Mouse (Mus musculus) MEL-GATA-1-ER (cell line): ENCODE data around the gene Trp53inp2.

Experiments
- DNase-seq: peaks from one replicate; pipeline ENCODE4 v3.0.0-alpha.2; 2012; ENCODE audit warnings: low read depth; ENCODE audit errors: extremely low read depth

Gene Trp53inp2

DNA sequence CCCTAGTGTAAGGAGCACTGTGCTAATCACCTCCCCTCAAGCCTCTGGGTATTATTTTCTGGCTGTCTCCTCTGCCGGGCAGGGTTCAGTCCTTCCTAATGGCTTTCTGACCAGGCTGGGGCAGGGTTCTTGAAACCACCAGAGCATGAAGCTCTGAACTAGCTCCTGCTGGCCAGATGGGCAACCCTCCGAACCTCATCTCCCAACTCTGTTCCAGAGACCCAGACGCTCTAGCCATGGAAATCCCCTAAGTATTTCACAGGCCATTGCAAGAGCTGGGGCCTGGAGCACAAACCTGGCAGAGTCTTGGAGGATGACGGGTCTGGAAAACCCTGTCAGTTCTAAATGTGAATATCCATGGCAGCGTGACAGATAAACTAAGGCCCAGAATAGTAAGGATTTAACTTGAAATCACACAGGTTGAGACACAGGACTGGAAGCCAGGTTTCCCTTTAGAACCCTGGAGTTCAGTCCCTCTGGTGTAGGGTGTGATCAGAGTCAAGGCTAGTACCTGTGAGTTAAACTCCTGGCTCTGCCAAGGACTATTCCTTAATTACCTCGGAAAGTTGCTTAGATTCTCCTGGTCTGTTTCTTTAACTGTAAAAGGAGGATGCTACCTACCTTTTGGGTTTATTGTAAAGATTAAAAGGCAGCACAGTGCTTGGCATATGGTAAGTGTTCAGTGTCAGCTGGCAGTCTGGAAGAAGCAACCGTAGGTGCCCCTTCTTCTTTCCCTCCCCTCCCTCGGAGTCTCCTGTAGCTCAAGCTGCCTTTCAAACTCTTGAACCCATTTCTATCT is at the start of gene Trp53inp2:
Gene Trp53inp2, plus strand, starts transcription at position 799 of the 799 bp plus-strand sequence.
- DNase-seq, result no peak

DNA sequence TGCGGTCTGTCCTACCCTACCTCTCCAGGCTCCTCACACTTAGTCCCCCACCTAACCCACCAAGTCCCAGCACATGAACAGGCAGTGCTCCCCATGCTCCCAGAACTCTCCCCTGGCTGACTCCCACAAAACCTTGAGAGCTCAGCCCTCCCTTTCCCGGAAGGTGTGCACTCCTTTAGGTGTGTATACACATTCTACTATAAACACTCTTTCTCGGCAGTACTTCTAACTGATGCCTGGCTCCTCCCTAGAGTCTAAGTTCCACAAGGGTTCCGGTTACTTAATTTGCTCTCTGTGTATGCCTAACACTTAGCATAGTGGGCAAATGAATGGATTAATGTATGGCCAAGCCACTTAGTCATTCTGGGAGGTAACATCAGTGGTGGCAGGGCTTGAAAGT is 49.5 kb upstream of the Trp53inp2 start:
- no peak for DNase-seq

DNA sequence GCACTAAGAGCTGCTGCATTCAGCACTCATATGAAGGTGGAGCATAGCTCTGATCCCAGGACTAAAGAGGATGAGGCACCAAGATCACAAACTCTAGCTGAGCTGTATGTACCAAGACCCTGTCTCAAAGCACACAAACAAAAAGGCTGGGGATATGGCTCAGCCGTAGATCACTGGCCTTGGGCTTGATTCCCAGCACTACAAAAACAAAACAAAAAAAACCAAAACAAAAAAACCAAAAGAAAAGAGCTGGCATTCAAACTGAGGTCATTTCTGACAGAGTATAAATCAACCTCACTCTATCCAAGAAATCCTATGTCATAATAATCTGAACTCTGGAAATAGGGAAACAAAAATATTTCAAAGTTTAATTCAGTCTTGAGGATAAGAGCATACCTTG is 47.4 kb upstream of the Trp53inp2 start:
- DNase-seq, result no peak

DNA sequence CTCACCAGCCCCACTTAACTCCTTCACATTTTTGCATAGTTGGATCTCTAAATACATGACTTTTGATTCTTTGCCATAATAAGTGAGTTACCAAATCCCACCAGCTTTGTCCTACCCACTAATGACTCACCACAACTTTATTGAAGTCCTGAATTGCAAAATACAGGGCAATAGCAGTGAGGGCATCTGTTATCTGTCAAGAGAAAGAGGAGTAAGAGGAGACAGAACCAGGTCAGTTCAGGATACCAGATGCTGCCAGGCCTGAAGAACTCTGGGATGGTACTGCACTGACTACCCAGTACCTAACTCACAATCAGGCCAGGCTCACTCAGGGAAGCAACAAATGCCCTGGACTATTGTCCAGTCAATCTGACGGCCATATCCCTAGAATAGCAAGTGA is 45.6 kb upstream of the Trp53inp2 start:
- DNase-seq, result no peak

DNA sequence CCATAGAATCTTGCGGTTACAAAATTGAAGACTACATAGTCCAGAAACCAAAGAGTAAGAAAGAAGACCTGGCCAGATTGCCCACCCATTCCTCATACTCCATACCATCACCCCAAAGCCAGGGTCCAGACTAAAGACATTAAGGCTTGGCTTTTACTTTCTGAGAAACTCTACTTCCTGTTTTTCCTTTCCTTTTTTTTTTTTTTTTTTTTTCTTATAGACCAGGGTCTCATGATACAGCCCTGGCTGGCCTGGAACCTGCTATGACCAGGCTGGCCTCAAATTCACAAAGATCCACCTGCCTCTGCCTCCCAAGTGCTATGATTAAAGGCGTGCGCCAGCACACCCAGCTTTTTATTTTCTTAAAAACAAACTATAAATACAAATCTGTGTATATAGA is 44.6 kb upstream of the Trp53inp2 start:
- no peak for DNase-seq

DNA sequence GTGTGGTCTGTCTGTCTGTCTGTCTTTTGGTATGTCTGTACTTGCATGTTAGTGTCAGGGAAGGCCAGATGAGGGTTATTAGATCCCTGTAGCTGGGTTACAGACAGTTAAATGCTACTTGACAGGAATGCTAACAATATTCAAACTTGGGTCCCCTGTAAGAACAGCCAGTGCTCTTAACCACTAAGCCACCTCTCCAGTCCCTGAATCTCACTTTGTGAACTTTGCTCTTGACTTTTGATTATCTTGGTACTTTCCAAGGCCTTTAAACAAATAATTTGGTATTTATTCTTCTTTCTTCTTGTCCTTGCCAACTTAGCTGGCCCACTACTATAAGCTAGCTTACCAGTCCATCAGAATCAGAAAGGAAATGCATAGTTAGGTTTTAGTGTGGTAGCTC is 40.7 kb upstream of the Trp53inp2 start:
- DNase-seq, result no peak

DNA sequence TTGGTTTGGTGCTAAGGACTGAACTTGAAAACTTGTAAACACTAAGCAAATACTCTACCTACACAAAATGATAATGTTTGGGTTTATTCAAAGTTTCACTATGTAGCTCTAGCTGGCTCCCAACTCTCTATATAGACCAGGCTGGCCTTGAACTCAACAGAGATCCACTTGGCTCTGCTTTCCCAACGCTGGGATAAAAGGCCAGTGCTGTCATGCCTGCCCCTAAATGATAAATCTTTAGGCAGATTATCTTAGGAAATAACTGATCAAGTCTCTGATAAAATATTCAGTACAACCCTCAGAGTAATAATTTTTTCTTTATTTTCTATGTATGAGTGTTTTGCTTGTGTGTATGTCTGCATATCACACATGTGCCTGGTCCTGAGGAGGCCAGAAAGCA is 34.2 kb upstream of the Trp53inp2 start:
- no peak for DNase-seq

DNA sequence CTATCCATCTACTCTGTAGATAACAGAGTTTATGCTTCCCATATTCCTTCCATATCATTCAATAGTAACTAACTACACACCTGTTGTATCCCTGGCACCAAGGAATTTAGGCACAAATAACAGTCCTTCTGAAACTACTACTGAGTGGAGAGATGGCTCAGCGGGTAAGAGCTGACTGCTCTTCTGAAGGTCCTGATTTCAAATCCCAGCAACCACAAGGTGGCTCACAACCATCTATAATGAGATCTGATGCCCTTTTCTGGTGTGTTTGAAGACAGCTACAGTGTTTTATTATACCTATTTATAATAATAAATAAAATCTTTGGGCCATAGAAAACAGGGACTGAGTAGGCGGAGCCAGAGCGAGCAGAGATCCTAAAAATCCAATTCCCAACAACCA is 26.5 kb upstream of the Trp53inp2 start:
- no peak for DNase-seq

DNA sequence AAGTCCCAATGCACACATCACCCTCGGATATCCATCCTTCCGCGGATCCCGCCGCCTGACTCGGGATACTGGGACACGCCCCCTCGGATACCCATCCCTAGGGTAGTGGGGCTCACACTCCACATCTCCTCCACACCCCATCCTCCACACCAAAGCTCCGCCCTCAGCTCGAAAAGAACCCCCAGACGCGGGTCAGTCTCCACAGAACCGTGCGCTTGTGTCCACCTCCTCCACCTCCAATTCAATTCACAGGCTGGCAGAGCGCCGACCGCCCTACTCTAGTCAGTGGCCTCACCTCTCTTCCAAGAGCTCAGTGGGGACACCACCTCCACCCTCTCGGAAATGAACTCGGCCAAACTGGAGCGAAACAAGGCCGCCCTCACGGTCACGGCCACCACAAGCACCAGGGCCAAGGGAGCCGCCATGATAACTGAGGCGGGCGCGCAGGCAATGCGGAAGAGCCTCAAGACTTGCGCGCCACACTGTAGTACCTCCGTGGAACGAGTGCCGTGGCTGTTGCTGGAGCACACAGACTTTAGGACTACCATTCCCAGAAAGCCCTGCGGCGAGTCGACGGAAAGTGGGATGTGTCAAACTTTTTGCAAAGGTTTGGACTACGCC is 23.8 kb upstream of the Trp53inp2 start, which contains the start of gene Pigu:
Gene Pigu, minus strand, starts transcription at position 460 of the 621 bp plus-strand sequence.
- peak; percentile 95 for DNase-seq

DNA sequence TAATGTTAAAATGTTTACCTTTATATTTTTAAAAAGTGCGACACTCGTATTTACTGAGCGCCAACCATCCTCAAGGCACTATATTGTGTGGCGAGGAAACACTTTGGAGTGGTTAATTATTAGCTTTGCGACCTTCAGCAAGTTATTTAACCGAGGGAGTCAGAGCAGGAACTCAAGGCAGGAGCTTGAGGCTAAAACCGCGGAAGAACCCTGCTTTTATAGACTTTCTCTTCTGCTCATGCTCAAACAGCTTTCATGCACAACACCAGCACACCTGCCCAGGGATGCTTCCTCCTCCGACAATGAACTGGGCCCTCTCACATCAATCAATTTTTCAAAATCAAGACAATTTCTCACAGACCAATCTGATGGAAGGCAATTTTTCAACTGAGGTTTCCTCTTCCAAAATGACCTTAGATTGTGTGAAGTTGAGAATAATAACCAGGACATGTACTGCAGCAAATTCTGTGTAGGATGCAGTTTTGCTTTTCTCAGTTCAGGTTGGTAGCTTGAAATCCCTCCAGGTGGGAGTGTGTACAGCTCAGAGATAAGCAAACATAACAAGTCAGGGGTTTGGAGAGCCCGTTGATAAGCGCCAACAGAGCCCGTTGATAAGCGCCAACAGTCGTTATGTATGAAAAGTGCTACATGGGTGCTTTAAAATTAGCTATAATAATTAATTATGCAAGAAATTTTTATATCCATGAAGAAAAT is 23.0 kb upstream of the Trp53inp2 start:
- peak; percentile 32 for DNase-seq

DNA sequence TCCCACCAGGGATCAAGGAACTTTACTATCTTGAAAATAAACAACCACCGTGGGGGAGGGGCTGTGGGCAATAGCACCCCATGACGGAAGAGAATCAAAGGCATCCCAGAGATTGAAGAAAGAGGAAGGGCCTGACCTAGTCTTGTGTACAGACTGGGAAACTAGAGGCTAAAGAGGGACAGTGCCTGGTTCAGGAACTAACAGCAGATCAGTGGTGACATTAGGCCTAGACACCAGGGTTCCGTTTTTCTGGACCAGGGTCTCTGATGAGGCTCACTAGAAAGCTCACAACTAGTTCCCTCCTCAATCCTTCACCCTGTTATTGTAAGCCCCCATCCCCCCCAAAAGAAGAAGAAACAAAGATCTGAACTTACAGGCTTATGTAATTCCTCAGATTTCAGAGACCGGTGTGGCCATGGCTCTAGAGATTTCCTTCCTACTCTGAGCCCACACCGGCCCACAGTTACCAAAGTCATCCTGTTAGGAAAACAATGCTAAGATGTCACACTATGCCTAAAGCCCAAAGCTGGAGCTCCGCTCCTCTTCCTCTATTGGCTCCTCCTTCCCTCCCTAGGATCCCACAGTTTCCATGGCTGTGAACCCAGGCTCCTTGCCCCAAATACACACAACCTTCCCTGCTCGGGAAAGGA is 13.1 kb upstream of the Trp53inp2 start:
- no peak for DNase-seq

DNA sequence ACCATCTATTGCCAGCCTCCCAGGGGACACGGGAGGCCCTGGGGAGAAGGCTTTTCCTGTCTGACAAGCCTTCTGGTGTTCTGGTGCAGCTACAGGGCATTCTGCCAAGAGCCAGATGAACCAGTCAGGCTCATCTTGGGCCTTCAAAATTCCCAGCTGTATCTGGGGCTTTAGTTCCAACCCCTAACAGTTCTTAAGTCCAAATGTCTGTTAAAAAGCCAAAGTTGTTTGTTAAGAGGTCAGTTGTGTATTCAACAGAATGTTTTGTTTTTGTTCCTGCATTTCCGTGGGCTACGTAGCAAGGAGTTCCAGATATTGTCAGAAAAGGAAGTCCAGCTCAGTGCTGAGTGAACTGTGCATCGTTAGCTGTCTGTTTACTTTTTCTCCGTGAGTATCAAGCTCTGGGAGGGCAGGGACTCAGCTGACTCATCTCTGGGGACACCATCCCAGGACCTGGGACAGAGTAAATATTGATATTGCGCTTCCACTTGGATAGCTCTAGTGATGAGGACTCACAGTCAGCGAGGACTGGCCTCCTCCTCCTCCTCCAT is 11.5 kb upstream of the Trp53inp2 start:
- DNase-seq, result peak; percentile 31

DNA sequence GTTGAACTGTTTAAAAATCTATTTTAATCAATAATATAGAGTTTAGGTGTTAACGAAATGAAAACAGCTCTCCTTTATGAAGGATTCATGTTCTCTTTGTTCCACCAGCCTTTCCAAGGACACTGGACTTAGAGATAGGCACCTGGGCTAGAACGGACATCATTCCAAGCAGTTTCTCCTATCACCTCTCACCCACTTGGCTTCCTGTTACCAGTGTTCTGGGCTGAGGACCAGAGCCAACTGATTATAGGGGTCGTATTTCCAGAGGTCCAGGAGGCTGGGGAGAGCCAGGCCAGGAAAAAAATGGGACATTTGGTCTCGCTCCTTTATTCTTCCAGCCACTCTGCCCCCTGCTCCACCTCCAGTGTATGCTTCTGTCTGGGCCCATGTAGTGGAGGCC is 8.4 kb upstream of the Trp53inp2 start:
- DNase-seq, result no peak

DNA sequence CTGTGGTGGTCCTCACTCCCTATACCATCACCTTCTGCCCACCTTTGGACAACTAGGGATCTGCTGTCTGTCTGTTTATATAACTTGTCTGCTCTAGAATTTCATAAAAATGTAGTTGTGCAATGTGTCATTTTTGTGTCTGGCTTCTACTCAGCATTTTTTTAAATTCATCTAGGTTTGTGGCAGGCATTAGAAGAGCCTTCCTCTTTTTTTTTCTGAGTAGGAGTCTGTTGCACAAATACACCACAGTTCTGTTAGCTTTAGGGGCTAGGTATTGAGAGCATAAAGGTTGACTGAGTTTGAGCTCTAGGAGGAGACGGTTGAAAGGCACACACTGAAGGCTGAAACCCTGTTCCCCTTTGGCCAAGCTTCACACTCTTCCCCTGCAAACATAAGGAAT is 7.6 kb upstream of the Trp53inp2 start:
- DNase-seq, result no peak

DNA sequence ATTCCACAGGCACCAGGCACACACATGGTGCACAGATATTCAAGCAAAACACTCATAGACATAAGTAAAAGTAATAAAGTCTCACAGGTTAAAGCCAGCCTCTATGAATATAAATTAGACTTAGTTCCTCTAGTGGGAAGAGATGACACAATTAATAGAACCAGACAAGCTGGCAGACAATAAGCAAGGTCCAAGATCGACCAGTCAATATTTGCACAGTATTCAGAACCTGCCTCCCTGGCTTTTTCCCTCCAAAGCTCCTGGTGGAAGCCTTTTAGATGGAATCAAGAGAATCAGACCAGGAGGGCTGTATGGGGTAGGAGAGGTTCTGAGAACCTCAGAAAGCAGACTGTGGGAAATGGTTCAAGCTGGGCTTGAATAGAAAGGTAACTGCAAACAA is 7.0 kb upstream of the Trp53inp2 start:
- DNase-seq, result no peak

DNA sequence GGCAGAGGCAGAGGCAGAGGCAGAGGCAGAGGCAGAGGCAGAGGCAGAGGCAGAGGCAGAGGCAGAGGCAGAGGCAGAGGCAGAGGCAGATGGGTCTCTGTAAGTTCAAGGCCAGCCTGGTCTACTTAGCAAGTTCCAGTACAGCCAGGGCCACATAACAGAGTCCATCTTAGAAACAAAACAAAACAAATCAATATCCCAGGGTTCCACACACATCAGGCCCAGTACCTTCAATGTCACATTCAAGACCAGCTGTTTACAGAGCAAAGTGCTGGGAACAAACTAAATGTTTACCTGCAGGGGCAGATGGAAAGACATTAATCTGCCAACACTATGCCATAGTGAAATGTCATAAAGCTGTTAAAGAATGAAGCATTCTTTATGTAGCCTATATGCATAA is 6.3 kb upstream of the Trp53inp2 start:
- DNase-seq, result no peak

DNA sequence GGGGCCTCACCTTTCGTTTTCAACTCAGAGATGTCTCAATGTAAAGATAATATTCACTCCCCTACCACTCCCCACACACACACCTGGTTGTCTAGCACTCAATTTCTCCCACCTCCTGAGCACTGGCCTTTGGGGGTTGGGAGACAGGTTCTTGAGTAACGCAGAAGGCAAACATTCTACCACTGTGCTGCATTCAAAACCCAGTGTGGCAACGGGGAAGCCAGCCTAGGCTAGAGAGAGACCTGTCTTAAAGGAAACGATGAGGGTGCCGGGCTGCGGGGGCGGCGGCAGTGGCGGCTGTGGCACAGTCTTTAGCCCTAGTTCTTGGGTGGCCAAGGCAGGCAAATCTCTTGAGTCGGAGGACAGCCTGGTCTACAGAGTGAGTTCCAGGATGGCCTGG is 4.7 kb upstream of the Trp53inp2 start:
- no peak for DNase-seq

DNA sequence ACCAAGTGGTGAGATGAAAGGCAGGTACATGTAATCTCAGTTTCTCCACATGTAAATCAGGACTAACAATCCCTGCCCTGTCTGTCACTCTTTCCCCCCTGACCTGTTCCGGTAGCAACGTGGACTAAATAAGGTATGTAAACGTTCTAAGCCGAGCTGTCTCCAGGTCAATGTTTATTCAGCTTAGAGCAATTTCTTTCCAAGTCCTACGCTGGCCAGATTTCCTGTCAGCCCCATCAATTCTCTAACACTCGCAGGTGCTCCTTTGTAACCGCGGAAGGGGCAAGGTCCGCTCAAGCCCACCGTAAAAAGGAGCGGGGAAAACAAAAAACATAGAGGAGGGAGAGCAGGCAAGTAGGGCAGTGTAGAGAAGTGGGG is 190 bp downstream of the Trp53inp2 start:
- DNase-seq, result no peak

DNA sequence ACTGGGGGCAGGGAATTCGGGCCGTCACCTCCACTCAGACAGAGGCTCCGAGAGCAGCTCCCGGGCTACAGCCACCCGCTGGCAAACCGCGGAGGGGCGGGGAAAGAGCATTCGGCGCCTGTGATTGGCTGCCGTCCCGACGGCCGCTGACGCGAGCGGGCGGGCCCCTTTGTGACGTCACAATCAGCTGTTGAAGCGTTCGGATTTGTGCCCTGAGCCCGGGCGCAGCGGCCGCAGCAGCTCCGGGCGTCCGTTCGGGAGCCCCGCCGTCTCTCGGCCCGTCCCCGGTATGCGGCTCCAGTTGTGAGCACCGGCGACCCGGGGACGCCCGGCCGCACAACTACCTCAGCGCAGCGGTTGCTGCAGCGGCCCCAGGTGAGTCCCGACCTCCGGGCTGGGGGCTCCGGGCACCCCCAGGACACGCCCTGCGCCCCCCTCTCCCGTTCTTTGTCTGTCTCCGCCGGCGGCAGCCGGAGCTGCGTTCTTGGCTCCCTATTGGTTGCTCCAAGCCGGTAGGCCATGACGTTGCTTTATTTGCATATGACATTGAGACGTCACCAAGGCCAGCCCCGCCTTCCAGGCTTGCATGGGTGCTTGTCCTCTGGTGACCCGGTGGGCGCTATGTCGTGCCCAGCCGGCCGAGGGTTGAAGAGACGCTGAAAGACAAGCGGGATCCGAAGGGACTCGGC is 928 bp downstream of the Trp53inp2 start:
- DNase-seq, result peak; percentile 91

DNA sequence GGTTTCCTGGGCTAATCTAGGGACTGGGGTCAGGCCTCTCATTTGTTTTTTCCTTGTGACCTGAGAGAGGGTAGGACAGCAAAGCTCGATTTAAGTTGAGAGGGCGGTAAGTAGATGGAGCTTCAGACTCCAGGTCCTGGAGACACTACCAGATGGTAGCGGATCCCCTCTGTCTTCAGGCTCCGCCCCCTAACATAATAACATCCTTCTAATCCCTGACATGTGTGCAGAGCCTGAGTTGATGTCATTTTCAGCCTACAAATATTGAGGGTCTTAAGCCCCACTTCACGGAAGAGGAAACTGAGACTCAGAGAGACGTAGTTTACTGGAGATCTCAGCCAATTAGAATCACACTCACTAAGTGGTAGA is 1.5 kb downstream of the Trp53inp2 start:
- no peak for DNase-seq

DNA sequence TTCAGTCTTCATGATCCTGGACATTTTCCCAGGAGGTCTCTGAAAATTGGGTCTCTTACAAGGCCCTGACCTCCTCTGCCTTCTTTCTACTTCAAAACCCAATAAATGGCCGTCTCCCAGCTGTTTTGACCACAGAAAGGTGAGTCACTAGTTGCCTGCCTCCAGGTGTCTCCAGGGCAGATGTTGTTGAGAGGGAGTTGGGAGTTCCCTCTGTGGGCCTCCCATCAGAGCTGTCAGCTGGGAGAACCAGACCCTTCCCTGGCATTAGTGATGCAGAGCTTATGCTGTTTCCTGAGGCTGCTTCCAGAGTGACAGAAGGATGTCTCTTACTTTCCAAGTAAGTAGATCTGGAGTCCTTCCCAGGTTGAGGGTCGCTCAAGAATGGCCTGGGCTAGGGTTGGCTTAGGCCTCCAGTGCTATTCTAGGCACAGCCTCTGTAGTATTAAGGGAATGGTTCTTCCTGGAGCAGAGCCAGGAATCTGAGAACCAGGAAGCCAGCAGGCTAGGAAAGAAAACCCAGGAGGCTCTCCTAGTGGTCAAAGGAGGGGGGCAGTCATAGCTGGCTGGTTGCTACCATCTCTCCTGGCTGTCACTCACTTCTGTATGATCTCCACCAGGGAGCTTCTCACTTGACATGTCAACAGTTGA is 2.1 kb downstream of the Trp53inp2 start:
- DNase-seq, result no peak
